Mouse (Mus musculus) CD4-positive naive resting alpha-beta T cell, adult 57 days (primary cell): Measurements from ENCODE around the gene Krcc1. TPM values are rescaled to one million over a fixed set of nuclear protein-coding genes. Genes with fewer than 3 reads are reported as not detected.

Experiments used
- total RNA-seq: library from RNA; stranded (reverse); gene quantifications from one replicate; pipeline ENCODE4 v1.2.4, GENCODE M21; 2023

The Krcc1 gene
- 33.3 TPM for total RNA-seq

GRCm38 (mm10) chr6:71271389-71272315, at the start of gene Krcc1:
TSS of gene Krcc1 (plus strand) at chr6:71271677.

GRCm38 (mm10) chr6:71321826-71322283, 50.4 kb downstream of the Krcc1 start, which contains the start of gene Smyd1:
TSS of gene Smyd1 (minus strand) at chr6:71322233.

DNA sequence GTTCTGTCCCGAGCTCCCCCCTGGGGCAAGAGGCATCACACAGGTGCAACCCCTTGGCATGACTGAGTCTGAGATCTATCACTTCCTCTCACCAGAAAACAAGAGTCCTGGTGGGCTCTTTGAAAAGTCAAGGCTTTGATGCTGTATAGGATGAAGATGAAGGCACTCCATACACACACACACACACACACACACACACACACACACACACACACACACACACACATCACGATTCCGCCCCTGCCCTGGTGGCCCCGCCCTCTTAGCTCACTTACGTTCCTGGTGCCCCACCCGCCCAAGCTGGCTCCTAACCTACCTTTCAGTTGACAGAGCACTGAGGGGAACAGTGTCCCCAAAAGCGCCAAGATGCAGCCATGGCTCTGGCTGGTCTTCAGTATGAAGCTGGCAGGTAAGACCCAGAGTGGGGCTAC, 51.0 kb downstream of the Krcc1 start, which contains the start of gene Cd8b1:
TSS of gene Cd8b1 (plus strand) at position 298 of the 431 bp plus-strand sequence.

Other genes starting within 250 kb of the Krcc1 start
- gene Thnsl2, start 127.2 kb upstream of the Krcc1 start, total RNA-seq: 2.0 TPM
- not detected for gene Fabp1, start 71.8 kb upstream of the Krcc1 start, total RNA-seq
- gene Smyd1, start 50.6 kb downstream of the Krcc1 start, total RNA-seq: not detected
- 10.6 TPM for gene Cd8b1, start 51.1 kb downstream of the Krcc1 start, total RNA-seq
- 4.0 TPM for gene Cd8a, start 101.8 kb downstream of the Krcc1 start, total RNA-seq
- gene Rmnd5a, start 169.0 kb downstream of the Krcc1 start, total RNA-seq: 71.3 TPM
- gene Rnf103, start 222.2 kb downstream of the Krcc1 start, total RNA-seq: 50.4 TPM